Mouse (Mus musculus) testis, adult 2 months (tissue): ENCODE results near the gene Atp13a4. TPM values are rescaled to one million over a fixed set of nuclear protein-coding genes. Genes with fewer than 3 reads are reported as not detected.
A peak's percentile ranks its signal among the peaks of the same experiment; 100 is the strongest.

Experiments used
- H3K27ac ChIP-seq: fragments of 200-500 bp; 2 replicates; pipeline ENCODE4 v1.5.1; 2012; ENCODE audit warnings: low read depth, low read length; ENCODE audit not compliant: control insufficient read depth, insufficient read depth
- H3K27me3 ChIP-seq: fragments of 200-500 bp; 2 replicates; pipeline ENCODE4 v1.6.1; 2012; ENCODE audit warnings: mild to moderate bottlenecking, low read length, moderate library complexity; ENCODE audit not compliant: control insufficient read depth, insufficient read depth
- H3K36me3 ChIP-seq: fragments of 200-500 bp; 2 replicates; pipeline ENCODE4 v1.6.1; 2012; ENCODE audit warnings: mild to moderate bottlenecking, low read length; ENCODE audit not compliant: control insufficient read depth, insufficient read depth
- H3K4me1 ChIP-seq: fragments of 200-500 bp; 2 replicates; pipeline ENCODE4 v1.6.1; 2012; ENCODE audit warnings: low read length; ENCODE audit not compliant: control insufficient read depth, insufficient read depth
- H3K4me3 ChIP-seq: fragments of 200-500 bp; 2 replicates; pipeline ENCODE4 v1.5.1; 2012; ENCODE audit warnings: low read depth, mild to moderate bottlenecking, low read length, moderate library complexity, mixed read lengths; ENCODE audit not compliant: control insufficient read depth
- CTCF ChIP-seq: fragments of 200-500 bp; IDR thresholded peaks from 2 replicates; pipeline ENCODE4 v1.5.1; 2012; ENCODE audit warnings: low read depth, mild to moderate bottlenecking, inconsistent platforms, low read length, moderate library complexity; ENCODE audit not compliant: control insufficient read depth, insufficient read depth, insufficient replicate concordance
- POLR2A ChIP-seq: fragments of 200-500 bp; IDR thresholded peaks from 2 replicates; pipeline ENCODE4 v1.6.1; 2012; ENCODE audit warnings: low read depth, mild to moderate bottlenecking, inconsistent platforms, low read length, moderate library complexity; ENCODE audit not compliant: control insufficient read depth
- polyA plus RNA-seq: library from polyadenylated mRNA; depleted of rRNA; stranded (reverse); fragments of >200 nt; gene quantifications from 2 replicates; pipeline ENCODE4 v1.2.3, GENCODE M21; 2012

Gene Atp13a4
- polyA plus RNA-seq, 1 experiment, result 3.9 TPM

DNA sequence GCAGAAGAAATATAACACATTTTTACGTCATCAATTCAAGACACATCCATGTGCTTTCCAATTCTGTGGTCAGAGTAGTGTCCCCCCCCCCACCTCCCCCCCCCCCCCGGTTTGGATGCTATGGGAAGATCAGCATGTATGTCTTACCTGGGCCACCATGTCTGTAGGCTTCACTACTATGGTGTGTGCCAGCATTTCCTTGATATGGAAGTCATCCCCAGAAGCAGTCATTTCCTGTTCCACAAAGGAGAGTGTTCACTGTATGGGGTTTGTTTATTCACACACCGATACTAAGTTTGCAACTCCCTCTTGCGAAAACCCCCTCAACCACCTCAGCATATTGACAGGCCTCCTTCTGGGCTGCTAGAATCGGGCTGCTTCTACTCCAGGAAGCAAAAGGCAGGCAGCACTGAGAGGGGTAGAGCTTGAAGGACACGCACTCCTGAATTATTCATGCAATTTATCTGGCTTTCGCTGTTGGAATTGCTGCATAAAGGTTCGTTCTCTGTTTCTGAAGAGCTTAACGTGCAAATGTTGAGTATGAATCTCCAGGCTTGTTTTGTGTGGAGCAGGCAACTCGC lies 103.2 kb downstream of the Atp13a4 start:
- Histone ChIP-seq H3K4me1 (no peaks in the 10 kb centered on the region), H3K36me3 (no peaks in the 10 kb centered on the region), H3K27me3 (no peaks in the 10 kb centered on the region), H3K4me3 (no peak overlapping the region), H3K27ac (no peak overlapping the region)
- no peak for TF ChIP-seq POLR2A
- TF ChIP-seq CTCF, result no peak

DNA sequence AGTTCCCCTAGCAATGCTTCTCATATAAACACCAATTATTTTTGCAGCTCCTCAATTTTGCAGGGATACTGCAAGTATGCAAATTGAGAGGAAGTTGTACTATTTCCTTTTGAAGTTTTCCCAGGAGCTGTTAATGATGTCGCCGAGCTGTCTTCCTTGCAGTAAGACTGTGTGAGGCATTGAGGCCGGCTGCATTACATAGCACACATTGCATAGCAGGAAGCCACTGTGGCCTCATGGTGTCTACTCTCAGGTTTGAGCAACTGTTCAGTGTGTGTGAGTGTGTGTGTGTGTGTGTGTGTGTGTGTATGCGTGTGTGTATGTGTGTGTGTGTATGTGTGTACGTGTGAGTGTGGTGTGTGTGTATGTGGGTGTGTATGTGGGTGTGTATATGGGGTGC lies 106.6 kb downstream of the Atp13a4 start:
- no peak overlapping the region for H3K27ac ChIP-seq
- no peak overlapping the region for H3K4me3 ChIP-seq
- no peaks in the 10 kb centered on the region for H3K27me3 ChIP-seq
- no peak for TF ChIP-seq POLR2A
- TF ChIP-seq CTCF, result no peak
- H3K36me3 ChIP-seq, result no peaks in the 10 kb centered on the region
- no peaks in the 10 kb centered on the region for H3K4me1 ChIP-seq

DNA sequence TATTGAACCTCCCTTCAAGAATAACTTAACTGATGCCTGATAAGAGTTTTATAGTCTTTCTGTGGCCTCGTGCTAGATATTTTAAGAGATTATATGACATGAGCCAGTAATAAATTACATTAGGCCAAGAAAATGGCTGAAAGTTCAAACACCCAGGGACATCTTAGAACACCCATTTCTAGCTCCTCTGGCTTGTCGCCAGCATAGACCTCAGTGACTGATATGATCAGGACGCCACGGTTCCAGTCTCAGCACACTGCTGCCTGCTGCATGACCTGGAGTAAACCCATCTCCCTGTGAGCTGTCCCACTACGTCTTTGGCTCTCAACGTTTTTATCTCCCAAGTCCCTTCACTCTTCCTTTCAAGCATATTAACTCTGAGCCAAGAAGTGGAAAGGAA lies 108.9 kb downstream of the Atp13a4 start:
- TF ChIP-seq POLR2A, result no peak
- no peak for TF ChIP-seq CTCF
- H3K4me3 ChIP-seq, result no peak overlapping the region
- H3K36me3 ChIP-seq, result no peaks in the 10 kb centered on the region
- H3K27ac ChIP-seq, result no peak overlapping the region
- no peaks in the 10 kb centered on the region for H3K4me1 ChIP-seq
- no peaks in the 10 kb centered on the region for H3K27me3 ChIP-seq

DNA sequence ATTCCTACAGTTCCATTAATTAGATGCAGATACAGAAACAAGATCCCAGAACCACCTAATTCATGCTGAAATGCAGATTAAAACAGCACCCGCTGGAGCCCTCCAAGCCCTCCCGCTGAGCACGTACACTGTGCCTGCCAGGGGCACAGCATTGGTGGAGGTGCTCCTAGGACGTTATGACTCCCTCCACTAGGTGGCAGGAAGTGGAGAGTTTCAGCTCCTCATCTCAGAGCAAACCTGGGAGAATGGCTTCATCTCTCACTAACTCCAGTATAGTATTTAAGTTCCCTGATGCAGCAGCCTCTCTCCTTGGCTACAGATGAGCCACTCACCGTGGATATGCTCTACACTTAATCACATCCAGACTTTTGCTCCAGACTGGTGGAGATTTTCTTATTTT lies 110.0 kb downstream of the Atp13a4 start:
- no peak overlapping the region for H3K4me3 ChIP-seq
- no peaks in the 10 kb centered on the region for H3K36me3 ChIP-seq
- H3K27me3 ChIP-seq, result no peaks in the 10 kb centered on the region
- no peak for TF ChIP-seq POLR2A
- TF ChIP-seq CTCF, result peak; percentile 48; the same call in 1 of the 2 replicates
- no peaks in the 10 kb centered on the region for H3K4me1 ChIP-seq
- H3K27ac ChIP-seq, result no peak overlapping the region

DNA sequence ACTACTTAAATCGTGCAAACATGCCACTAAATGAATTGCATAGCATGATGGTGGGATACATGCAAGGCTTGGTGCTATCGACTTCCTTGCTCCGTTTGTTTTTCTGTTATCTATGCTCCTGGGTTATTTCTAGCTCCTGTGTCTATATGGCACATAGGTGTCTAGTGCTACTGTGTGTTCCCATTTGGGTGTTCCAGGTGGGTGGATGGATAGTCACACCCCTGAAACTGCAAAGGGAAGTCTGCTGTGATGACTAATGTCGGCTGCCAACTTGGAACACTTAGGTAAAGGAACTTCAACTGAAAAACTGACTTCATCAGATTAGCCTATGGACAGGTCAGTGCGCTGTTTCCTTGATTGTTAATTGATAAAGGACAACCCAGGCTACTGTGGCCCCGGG lies 129.8 kb downstream of the Atp13a4 start:
- no peak for TF ChIP-seq POLR2A
- no peak for TF ChIP-seq CTCF
- no peaks in the 10 kb centered on the region for H3K36me3 ChIP-seq
- no peaks in the 10 kb centered on the region for H3K27me3 ChIP-seq
- no peaks in the 10 kb centered on the region for H3K4me1 ChIP-seq
- H3K27ac ChIP-seq, result no peak overlapping the region
- H3K4me3 ChIP-seq, result no peak overlapping the region

DNA sequence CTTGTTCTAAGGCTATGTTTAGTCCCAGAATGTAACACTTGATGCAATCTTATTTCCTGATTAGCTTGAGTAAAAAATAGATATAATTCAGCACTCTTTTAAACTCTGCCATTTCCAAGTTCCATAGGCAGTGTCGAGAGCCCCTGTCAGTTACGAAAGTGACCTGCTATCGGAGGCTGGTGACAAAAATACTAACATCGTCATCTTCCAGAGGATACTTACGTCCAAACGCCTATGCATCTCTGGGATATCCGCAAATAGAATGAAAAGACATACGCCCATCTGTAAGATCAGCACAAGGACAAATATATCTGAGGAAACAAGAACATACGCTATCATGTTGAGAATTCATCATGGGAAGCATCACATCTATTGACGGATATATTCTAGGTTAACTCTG lies 137.3 kb downstream of the Atp13a4 start:
- H3K4me3 ChIP-seq, result no peak overlapping the region
- no peak overlapping the region for H3K27ac ChIP-seq
- no peaks in the 10 kb centered on the region for H3K4me1 ChIP-seq
- no peaks in the 10 kb centered on the region for H3K36me3 ChIP-seq
- no peaks in the 10 kb centered on the region for H3K27me3 ChIP-seq
- TF ChIP-seq CTCF, result no peak
- no peak for TF ChIP-seq POLR2A

DNA sequence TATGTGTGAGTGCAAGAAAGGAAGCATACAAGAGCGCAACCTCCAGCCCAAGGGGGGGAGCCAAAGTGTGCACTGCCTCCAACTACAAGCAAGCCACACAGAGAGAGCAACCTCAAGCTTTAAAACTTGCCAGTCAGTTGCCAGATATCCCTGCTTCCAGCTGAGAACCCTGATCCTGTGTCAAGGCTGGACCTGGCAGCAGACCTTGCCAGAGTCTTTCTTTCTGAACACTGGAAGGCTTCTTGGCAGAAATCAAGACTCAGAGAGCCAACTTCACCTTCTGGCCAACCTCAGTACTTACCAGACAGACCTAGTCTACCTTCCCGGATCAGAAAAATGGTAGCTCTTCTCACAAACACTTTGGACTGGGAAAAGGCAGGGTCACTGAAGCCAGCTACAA lies 145.6 kb downstream of the Atp13a4 start:
- no peaks in the 10 kb centered on the region for H3K36me3 ChIP-seq
- H3K27ac ChIP-seq, result no peak overlapping the region
- no peaks in the 10 kb centered on the region for H3K4me1 ChIP-seq
- TF ChIP-seq POLR2A, result no peak
- no peaks in the 10 kb centered on the region for H3K27me3 ChIP-seq
- H3K4me3 ChIP-seq, result no peak overlapping the region

DNA sequence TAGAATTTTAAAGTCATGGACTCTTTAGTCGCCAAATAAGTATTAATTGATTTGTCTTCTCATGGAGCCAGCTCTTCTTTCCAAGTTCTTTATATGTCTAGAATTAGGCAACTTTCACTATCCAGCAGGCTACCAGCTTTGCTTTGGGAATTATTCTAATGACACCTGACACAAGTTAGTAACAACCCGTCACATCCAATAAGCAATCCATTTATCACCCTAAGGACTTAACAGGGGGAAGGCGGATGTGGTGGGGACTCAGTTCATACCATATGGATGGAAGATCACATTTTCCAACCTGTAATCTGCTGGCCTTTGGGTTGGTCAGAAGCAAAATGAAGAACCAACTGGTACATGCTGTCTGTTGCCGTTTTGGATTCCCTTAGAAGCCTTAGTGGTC lies 159.9 kb downstream of the Atp13a4 start:
- TF ChIP-seq POLR2A (no peak), CTCF (no peak)
- no peaks in the 10 kb centered on the region for H3K4me1 ChIP-seq
- H3K4me3 ChIP-seq, result no peak overlapping the region
- H3K27ac ChIP-seq, result no peak overlapping the region
- no peaks in the 10 kb centered on the region for H3K36me3 ChIP-seq
- no peaks in the 10 kb centered on the region for H3K27me3 ChIP-seq
